11 mouse cellular contexts compared by ENCODE assay signal in the genomic region with DNA sequence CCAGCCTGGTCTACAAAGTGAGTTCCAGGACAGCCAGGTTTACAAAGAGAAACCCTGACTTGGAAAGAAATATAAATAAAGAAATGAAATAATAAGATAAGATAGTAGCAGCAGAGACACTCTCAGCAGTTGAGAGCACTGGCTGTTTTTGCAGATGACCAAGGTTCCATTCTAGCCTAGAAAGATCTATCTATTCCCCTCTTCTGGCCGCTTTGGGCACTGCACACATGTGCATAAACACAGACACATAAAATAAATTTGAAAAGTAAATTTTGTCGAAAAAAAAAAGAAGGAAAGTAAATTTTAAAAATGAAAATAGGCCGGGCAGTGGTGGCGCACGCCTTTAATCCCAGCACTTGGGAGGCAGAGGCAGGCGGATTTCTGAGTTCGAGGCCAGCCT. TPM values are rescaled to one million over a fixed set of nuclear protein-coding genes. Genes with fewer than 3 reads are reported as not detected.
A peak's percentile ranks its signal among the peaks of the same experiment; 100 is the strongest.
DNase-seq lines count a peak whose midpoint lies in the region; ATAC-seq and TF ChIP-seq lines count a peak whose summit lies in the region.
"Had no signal": no experiment of that assay in that cellular context is flagged by ENCODE, and none has a peak within 500 bp of the region (broad histone marks: within the 10 kb centered on the region; RNA-seq: fewer than 3 reads in every experiment).

No protein-coding gene starts in this region.

- no peak overlapping the region for H3K9ac ChIP-seq in forebrain, postnatal 0 days
- no peak overlapping the region for H3K9ac ChIP-seq in forebrain, embryonic 15.5 days (replicated peaks)
- H3K9ac ChIP-seq in lung, postnatal 0 days (replicated peaks; ENCODE audit: low read depth) = no peak overlapping the region

- no peaks in the 10 kb centered on the region for H3K79me2 ChIP-seq in myocyte (ENCODE audit: control insufficient read depth, insufficient read depth)

- no peaks in the 10 kb centered on the region for H3K9me3 ChIP-seq in forebrain, postnatal 0 days (ENCODE audit: low read length)
- no peaks in the 10 kb centered on the region for H3K9me3 ChIP-seq in forebrain, embryonic 15.5 days
- no peaks in the 10 kb centered on the region for H3K9me3 ChIP-seq in lung, postnatal 0 days (ENCODE audit: low read length)
- H3K9me3 ChIP-seq: embryonic facial prominence, embryonic 12.5 days; limb, embryonic 15.5 days; stomach, embryonic 15.5 days had no signal

- no peak overlapping the region for H3K4me2 ChIP-seq in forebrain, postnatal 0 days (ENCODE audit: low read depth)
- no peak overlapping the region for H3K4me2 ChIP-seq in forebrain, embryonic 15.5 days (replicated peaks)
- H3K4me2 ChIP-seq in lung, postnatal 0 days (replicated peaks; ENCODE audit: low read depth, low read length) = no peak overlapping the region
- peak overlapping the region; percentile 68 for H3K4me2 ChIP-seq in myocyte (ENCODE audit: low read depth)

- ATAC-seq in forebrain, postnatal 0 days = no peak
- ATAC-seq in forebrain, embryonic 15.5 days (replicated peaks) = no peak
- no peak for ATAC-seq in lung, postnatal 0 days
- no peak for ATAC-seq in inflammation-experienced regulatory T-cells, adult 6 months

- no peak overlapping the region for H3K4me3 ChIP-seq in forebrain, postnatal 0 days (ENCODE audit: low read depth, low read length)
- no peak overlapping the region for H3K4me3 ChIP-seq in forebrain, embryonic 15.5 days
- no peak overlapping the region for H3K4me3 ChIP-seq in lung, postnatal 0 days (ENCODE audit: low read depth, low read length)
- no peak overlapping the region for H3K4me3 ChIP-seq in lung, adult 2 months (replicated peaks; ENCODE audit: extremely low read depth, low read depth, low read length)
- peak overlapping the region; percentile 35 for H3K4me3 ChIP-seq in myocyte

- H3K27ac ChIP-seq in forebrain, postnatal 0 days (ENCODE audit: low read depth, low read length) = no peak overlapping the region
- no peak overlapping the region for H3K27ac ChIP-seq in forebrain, embryonic 15.5 days (replicated peaks)
- no peak overlapping the region for H3K27ac ChIP-seq in lung, postnatal 0 days (ENCODE audit: low read length)
- H3K27ac ChIP-seq: embryonic facial prominence, embryonic 12.5 days had no signal

- peak; percentile 45 for TF ChIP-seq CTCF in forebrain, postnatal 0 days (IDR thresholded peaks at IDR 0.05; ENCODE audit: low read depth)
- peak; percentile 44 for TF ChIP-seq CTCF in lung, postnatal 0 days (IDR thresholded peaks at IDR 0.05)
- TF ChIP-seq CTCF in lung, adult 2 months (IDR thresholded peaks at IDR 0.05; ENCODE audit: insufficient read depth, low read length) = no peak

- no peak for TF ChIP-seq POLR2A in lung, adult 2 months (IDR thresholded peaks at IDR 0.05; ENCODE audit: borderline replicate concordance, extremely low read depth, low read depth, low read length)
- TF ChIP-seq POLR2A in myocyte (IDR thresholded peaks at IDR 0.05; ENCODE audit: insufficient read length, low read depth) = no peak

- H3K36me3 ChIP-seq in forebrain, postnatal 0 days (ENCODE audit: insufficient read depth) = peaks cover 11% of the 10 kb centered on the region
- H3K36me3 ChIP-seq in forebrain, embryonic 15.5 days = peaks cover 18% of the 10 kb centered on the region
- 0 out of 2 replicates have a peak, but pooled peaks cover 4% of the 10 kb centered on the region for H3K36me3 ChIP-seq in lung, postnatal 0 days (ENCODE audit: insufficient read depth, low read length)
- H3K36me3 ChIP-seq in myocyte (ENCODE audit: control insufficient read depth, insufficient read depth) = no peaks in the 10 kb centered on the region
- H3K36me3 ChIP-seq: stomach, embryonic 15.5 days had no signal

- no peak for TF ChIP-seq EP300 in lung, postnatal 0 days (IDR thresholded peaks at IDR 0.05)

- no peaks in the 10 kb centered on the region for H3K27me3 ChIP-seq in forebrain, postnatal 0 days (ENCODE audit: insufficient read depth, low read length)
- H3K27me3 ChIP-seq in forebrain, embryonic 15.5 days = no peaks in the 10 kb centered on the region
- H3K27me3 ChIP-seq in lung, postnatal 0 days (replicated peaks; ENCODE audit: insufficient read depth, low read length) = no peaks in the 10 kb centered on the region
- no peaks in the 10 kb centered on the region for H3K27me3 ChIP-seq in myocyte (ENCODE audit: control insufficient read depth, insufficient read depth, insufficient read length)
- H3K27me3 ChIP-seq: embryonic facial prominence, embryonic 12.5 days; limb, embryonic 15.5 days; stomach, embryonic 15.5 days had no signal

- WGBS in forebrain, postnatal 0 days = 79% methylated on average over 7 of the region's 7 CpGs
- 82% methylated on average over 7 of the region's 7 CpGs for WGBS in forebrain, embryonic 15.5 days
- 74% methylated on average over 7 of the region's 7 CpGs for WGBS in lung, postnatal 0 days
- WGBS in lung, adult 2 months = 74% methylated on average over 7 of the region's 7 CpGs

- peak overlapping the region; percentile 2 for H3ac ChIP-seq in myocyte (ENCODE audit: control insufficient read depth, insufficient read length)

- H3K4me1 ChIP-seq in forebrain, postnatal 0 days (ENCODE audit: insufficient read depth) = no peaks in the 10 kb centered on the region; the same call in 1 of the 2 replicates
- peaks cover 14% of the 10 kb centered on the region for H3K4me1 ChIP-seq in forebrain, embryonic 15.5 days
- H3K4me1 ChIP-seq in lung, postnatal 0 days (ENCODE audit: insufficient read depth, low read depth, low read length) = no peaks in the 10 kb centered on the region
- H3K4me1 ChIP-seq in lung, adult 2 months (ENCODE audit: control insufficient read depth, insufficient read depth, low read length) = no peaks in the 10 kb centered on the region
- H3K4me1 ChIP-seq: embryonic facial prominence, embryonic 12.5 days; limb, embryonic 15.5 days; stomach, embryonic 15.5 days had no signal

- DNase-seq in forebrain, postnatal 0 days = peak; percentile 25
- peak; percentile 16 for DNase-seq in lung, postnatal 0 days (ENCODE audit: low spot score)
- DNase-seq in lung, adult 2 months = no peak
- DNase-seq in NIH3T3 (ENCODE audit: low read depth) = peak; percentile 77
- DNase-seq in gastrocnemius, adult 8-10 months (ENCODE audit: low spot score in 2 of 2) = no peak

TF ChIP-seq in myocyte, 11 proteins besides CTCF, POLR2A, EP300 and RAD21 (continues in another document):
- no peak for TF ChIP-seq TCF12 (IDR thresholded peaks at IDR 0.05; ENCODE audit: insufficient read depth, poor library complexity, severe bottlenecking)
- TF ChIP-seq POLR2AphosphoS2 (IDR thresholded peaks at IDR 0.05; ENCODE audit: insufficient read length, low read depth) = no peak

RNA-seq across cellular contexts. Expression of a gene that starts 1.0 kb away (rescaled TPM):
- 82.1 and 104 TPM in 2 replicates for total RNA-seq in forebrain, postnatal 0 days (2014; rRNA removed)
- polyA plus RNA-seq in forebrain, postnatal 0 days (2015; fragmentation: Nextera tagmentation; extraction: Ambion mirVana) = 43.5 and 45.2 TPM in 2 replicates
- 46.3 TPM in 2 replicates for polyA plus RNA-seq in forebrain, embryonic 15.5 days (2015; fragmentation: Nextera tagmentation; extraction: Ambion mirVana)
- polyA plus RNA-seq in lung, postnatal 0 days (2015; fragmentation: Nextera tagmentation; extraction: Ambion mirVana) = 15.4 and 16.0 TPM in 2 replicates
- 44.2 and 46.9 TPM in 2 replicates for polyA plus RNA-seq in lung, adult 2 months (2012; rRNA removed)
- polyA plus RNA-seq in myocyte (2012; fragmentation: generic; extraction: Trizol) = 21.8 TPM
- 10 to 100 TPM; 12.9 to 15.3 (median 13.9) TPM for total RNA-seq in gastrocnemius, adult 8-10 months (2022)
- 1 to 10 TPM; 2.4 to 5.0 (median 2.7) TPM for polyA plus RNA-seq in inflammation-experienced regulatory T-cells, adult 6 months (2017; shearing (Covaris generic))

RNA-seq across cellular contexts. Expression of a gene that starts 10.8 kb away (rescaled TPM):
- total RNA-seq in forebrain, postnatal 0 days (2014; rRNA removed) = 65.4 and 76.0 TPM in 2 replicates
- 66.1 and 70.2 TPM in 2 replicates for polyA plus RNA-seq in forebrain, postnatal 0 days (2015; fragmentation: Nextera tagmentation; extraction: Ambion mirVana)
- polyA plus RNA-seq in forebrain, embryonic 15.5 days (2015; fragmentation: Nextera tagmentation; extraction: Ambion mirVana) = 32.6 and 36.0 TPM in 2 replicates
- polyA plus RNA-seq in lung, postnatal 0 days (2015; fragmentation: Nextera tagmentation; extraction: Ambion mirVana) = not detected in 2 replicates
- 0.03 TPM in 1 of 2 replicates, not detected in the other for polyA plus RNA-seq in lung, adult 2 months (2012; rRNA removed)
- 0.42 TPM for polyA plus RNA-seq in myocyte (2012; fragmentation: generic; extraction: Trizol)
- total RNA-seq in gastrocnemius, adult 8-10 months (2022) = under 1 TPM in 1 of 4 experiments, not detected in 3; 0.24 TPM
- polyA plus RNA-seq in inflammation-experienced regulatory T-cells, adult 6 months (2017; shearing (Covaris generic)) = not detected

RNA-seq across cellular contexts. Expression of a gene that starts 21.5 kb away (rescaled TPM):
- 64.5 and 91.4 TPM in 2 replicates for total RNA-seq in forebrain, postnatal 0 days (2014; rRNA removed)
- polyA plus RNA-seq in forebrain, postnatal 0 days (2015; fragmentation: Nextera tagmentation; extraction: Ambion mirVana) = 76.2 and 85.7 TPM in 2 replicates
- 30.8 and 32.1 TPM in 2 replicates for polyA plus RNA-seq in forebrain, embryonic 15.5 days (2015; fragmentation: Nextera tagmentation; extraction: Ambion mirVana)
- 1.0 and 1.4 TPM in 2 replicates for polyA plus RNA-seq in lung, postnatal 0 days (2015; fragmentation: Nextera tagmentation; extraction: Ambion mirVana)
- 2.6 and 3.0 TPM in 2 replicates for polyA plus RNA-seq in lung, adult 2 months (2012; rRNA removed)
- polyA plus RNA-seq in myocyte (2012; fragmentation: generic; extraction: Trizol) = 0.47 TPM
- total RNA-seq in gastrocnemius, adult 8-10 months (2022) = 1 to 10 TPM; 1.1 to 2.7 (median 1.7) TPM
- polyA plus RNA-seq in inflammation-experienced regulatory T-cells, adult 6 months (2017; shearing (Covaris generic)) = not detected

RNA-seq across cellular contexts. Expression of a gene that starts 23.7 kb away (rescaled TPM):
- total RNA-seq in forebrain, postnatal 0 days (2014; rRNA removed) = 176 and 215 TPM in 2 replicates
- 326 and 360 TPM in 2 replicates for polyA plus RNA-seq in forebrain, postnatal 0 days (2015; fragmentation: Nextera tagmentation; extraction: Ambion mirVana)
- 316 and 320 TPM in 2 replicates for polyA plus RNA-seq in forebrain, embryonic 15.5 days (2015; fragmentation: Nextera tagmentation; extraction: Ambion mirVana)
- 102 and 103 TPM in 2 replicates for polyA plus RNA-seq in lung, postnatal 0 days (2015; fragmentation: Nextera tagmentation; extraction: Ambion mirVana)
- polyA plus RNA-seq in lung, adult 2 months (2012; rRNA removed) = 182 and 183 TPM in 2 replicates
- 192 TPM for polyA plus RNA-seq in myocyte (2012; fragmentation: generic; extraction: Trizol)
- 100 to 1,000 TPM in 3 of 4 experiments, 10 to 100 TPM in 1; 99.1 to 108 (median 105) TPM for total RNA-seq in gastrocnemius, adult 8-10 months (2022)
- 10 to 100 TPM; 66.4 to 86.5 (median 71.0) TPM for polyA plus RNA-seq in inflammation-experienced regulatory T-cells, adult 6 months (2017; shearing (Covaris generic))

RNA-seq across cellular contexts. Expression of a gene that starts 33.6 kb away (rescaled TPM):
- total RNA-seq in forebrain, postnatal 0 days (2014; rRNA removed) = 69.0 and 74.6 TPM in 2 replicates
- polyA plus RNA-seq in forebrain, postnatal 0 days (2015; fragmentation: Nextera tagmentation; extraction: Ambion mirVana) = 45.9 and 52.5 TPM in 2 replicates
- 60.0 and 61.7 TPM in 2 replicates for polyA plus RNA-seq in forebrain, embryonic 15.5 days (2015; fragmentation: Nextera tagmentation; extraction: Ambion mirVana)
- polyA plus RNA-seq in lung, postnatal 0 days (2015; fragmentation: Nextera tagmentation; extraction: Ambion mirVana) = 14.0 and 15.1 TPM in 2 replicates
- 31.7 and 59.6 TPM in 2 replicates for polyA plus RNA-seq in lung, adult 2 months (2012; rRNA removed)
- polyA plus RNA-seq in myocyte (2012; fragmentation: generic; extraction: Trizol) = 139 TPM
- 10 to 100 TPM; 21.7 to 24.1 (median 22.9) TPM for total RNA-seq in gastrocnemius, adult 8-10 months (2022)
- polyA plus RNA-seq in inflammation-experienced regulatory T-cells, adult 6 months (2017; shearing (Covaris generic)) = 1 to 10 TPM; 1.9 to 2.7 (median 2.5) TPM

Comparison
In these comparisons a context has a peak if more than half of its experiments do, and no peak if none do; other contexts are left out.
1. DNase-seq: peak in forebrain, postnatal 0 days (single experiment), lung, postnatal 0 days (single experiment) and NIH3T3 (single experiment); none in lung, adult 2 months (single experiment) and gastrocnemius, adult 8-10 months (0 of 2).
2. RNA of a gene that starts 10.8 kb away (polyA plus RNA-seq): 66.1 to 70.2 TPM in forebrain, postnatal 0 days and 32.6 to 36.0 TPM in forebrain, embryonic 15.5 days; 0.42 TPM in myocyte (single experiment), not detected in lung, postnatal 0 days, 0.03 TPM in lung, adult 2 months and not detected in inflammation-experienced regulatory T-cells, adult 6 months; every median in the first group is over 10 times any median in the second.